Mouse (Mus musculus) pancreas, adult 10 weeks (tissue): ENCODE data around the gene Vrk1. TPM values are rescaled to one million over a fixed set of nuclear protein-coding genes. Genes with fewer than 3 reads are reported as not detected.

Source experiments
- polyA plus RNA-seq: library from polyadenylated mRNA; stranded (reverse); fragments of 350-450 nt; fragmentation: Illumina TruSeq; extraction: RNeasy Lipid Tissue Mini Kit (QIAGEN cat#74804); gene quantifications from one replicate; pipeline ENCODE4 v1.2.3, GENCODE M21; 2015; ENCODE audit warnings: low read depth, low replicate concordance; ENCODE audit not compliant: insufficient read depth

Gene Vrk1
- polyA plus RNA-seq, result 2.5 TPM

GRCm38 (mm10) chr12:106010065-106010915 is at the start of gene Vrk1:
Vrk1 (plus strand) TSS chr12:106010228.

Other genes with a start within 250 kb of the Vrk1 start
- 32.0 TPM for gene Papola, start 225.5 kb upstream of the Vrk1 start, polyA plus RNA-seq